ENCODE assay signal across 28 mouse cellular contexts in genomic region chr19:32675766-32676165, GRCm38 (mm10).
"Had no signal": no experiment of that assay in that cellular context is flagged by ENCODE, and none has a peak within 500 bp of the region (broad histone marks: within the 10 kb centered on the region; RNA-seq: fewer than 3 reads in every experiment).

No protein-coding gene starts in this region.

- H3K4me1 ChIP-seq: heart, embryonic 10.5 days; heart, embryonic 12.5 days; hindbrain, embryonic 10.5 days; hindbrain, embryonic 12.5 days; hindbrain, embryonic 15.5 days; kidney, embryonic 15.5 days; limb, embryonic 13.5 days; limb, embryonic 15.5 days; liver, embryonic 12.5 days had no signal

- H3K4me2 ChIP-seq: heart, embryonic 12.5 days; hindbrain, embryonic 12.5 days; hindbrain, embryonic 15.5 days; kidney, embryonic 15.5 days; limb, embryonic 13.5 days; limb, embryonic 15.5 days; liver, embryonic 12.5 days had no signal

- H3K27me3 ChIP-seq: heart, embryonic 12.5 days; hindbrain, embryonic 12.5 days; hindbrain, embryonic 15.5 days; kidney, embryonic 15.5 days; limb, embryonic 13.5 days; limb, embryonic 15.5 days; liver, embryonic 12.5 days had no signal

- H3K9ac ChIP-seq: heart, embryonic 12.5 days; hindbrain, embryonic 12.5 days; hindbrain, embryonic 15.5 days; kidney, embryonic 15.5 days; limb, embryonic 13.5 days; limb, embryonic 15.5 days; liver, embryonic 12.5 days; liver, embryonic 14.5 days had no signal

- ATAC-seq: hindbrain, postnatal 0 days; intestine, embryonic 16.5 days; liver, embryonic 12.5 days had no signal

- H3K27ac ChIP-seq: gastrocnemius, adult 2 months; heart, embryonic 10.5 days; hindbrain, embryonic 10.5 days; hindbrain, embryonic 12.5 days; hindbrain, embryonic 15.5 days; hindbrain, postnatal 0 days; kidney, embryonic 15.5 days; kidney, postnatal 0 days; left cerebral cortex, adult 2 months; limb, embryonic 13.5 days; limb, embryonic 15.5 days; liver, embryonic 12.5 days; liver, embryonic 14.5 days had no signal

- H3K4me3 ChIP-seq: gastrocnemius, adult 2 months; heart, embryonic 10.5 days; heart, embryonic 12.5 days; hindbrain, embryonic 10.5 days; hindbrain, embryonic 12.5 days; hindbrain, embryonic 15.5 days; kidney, embryonic 15.5 days; left cerebral cortex, adult 2 months; limb, embryonic 13.5 days; limb, embryonic 15.5 days; liver, embryonic 12.5 days had no signal

- H3K9me3 ChIP-seq: heart, embryonic 10.5 days; heart, embryonic 12.5 days; hindbrain, embryonic 10.5 days; hindbrain, embryonic 12.5 days; hindbrain, embryonic 15.5 days; kidney, embryonic 15.5 days; limb, embryonic 13.5 days; limb, embryonic 15.5 days; liver, embryonic 12.5 days had no signal

- DNase-seq: gastrocnemius, adult 2 months; gastrocnemius, postnatal 10 days; gastrocnemius, postnatal 25 days; heart, adult 18-20 months; heart, postnatal 10 days; heart, postnatal 4 days; kidney, adult 11 months; kidney, adult 2 months; kidney, adult 9 months; kidney, postnatal 14 days; kidney, postnatal 36 days; layer of hippocampus, adult 9-11 months; layer of hippocampus, postnatal 36 days; left cerebral cortex, postnatal 4 days had no signal
